Mouse (Mus musculus) adipocyte (in vitro differentiated cells): ENCODE results near the gene Mark1.

Experiments used
- DNase-seq: peaks from one replicate; pipeline ENCODE4 v3.0.0-alpha.2; 2016; ENCODE audit warnings: low spot score

The Mark1 gene

DNA sequence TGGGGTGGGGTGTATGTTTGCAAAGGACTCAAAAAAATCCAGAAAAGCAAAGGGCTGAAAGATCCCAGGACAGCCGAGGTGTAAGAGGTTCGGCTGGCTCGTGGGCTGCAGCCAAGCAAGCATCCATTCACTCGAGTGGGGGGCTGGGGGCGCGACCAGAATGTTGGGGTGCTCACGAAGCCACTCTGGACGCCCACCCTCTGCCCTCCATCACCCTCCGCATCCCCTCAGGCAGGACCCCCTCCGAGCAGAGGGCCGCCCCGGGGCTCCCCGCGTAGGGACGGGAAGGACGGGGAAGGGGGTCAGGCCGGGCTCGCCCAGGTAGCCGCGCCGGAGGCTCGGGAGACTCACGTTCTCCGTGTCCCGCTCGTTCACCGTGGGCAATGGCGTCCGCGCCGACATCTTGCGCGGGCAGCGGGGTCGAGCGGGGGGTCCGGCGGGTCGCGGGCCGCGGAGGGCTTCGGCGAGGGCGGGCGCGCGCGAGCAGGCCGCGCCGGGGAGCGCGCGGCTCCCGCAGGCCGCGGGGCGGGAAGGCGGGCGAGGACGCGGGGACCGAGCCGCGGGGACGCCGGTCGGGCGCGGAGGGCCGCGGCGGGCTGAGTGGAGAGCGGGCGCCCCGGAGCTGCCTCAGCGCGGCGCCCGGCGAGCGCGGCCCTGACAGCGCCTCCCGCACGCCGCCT lies at the start of gene Mark1:
Gene Mark1, minus strand, starts transcription at position 500 of the 680 bp plus-strand sequence.
- DNase-seq: no peak

DNA sequence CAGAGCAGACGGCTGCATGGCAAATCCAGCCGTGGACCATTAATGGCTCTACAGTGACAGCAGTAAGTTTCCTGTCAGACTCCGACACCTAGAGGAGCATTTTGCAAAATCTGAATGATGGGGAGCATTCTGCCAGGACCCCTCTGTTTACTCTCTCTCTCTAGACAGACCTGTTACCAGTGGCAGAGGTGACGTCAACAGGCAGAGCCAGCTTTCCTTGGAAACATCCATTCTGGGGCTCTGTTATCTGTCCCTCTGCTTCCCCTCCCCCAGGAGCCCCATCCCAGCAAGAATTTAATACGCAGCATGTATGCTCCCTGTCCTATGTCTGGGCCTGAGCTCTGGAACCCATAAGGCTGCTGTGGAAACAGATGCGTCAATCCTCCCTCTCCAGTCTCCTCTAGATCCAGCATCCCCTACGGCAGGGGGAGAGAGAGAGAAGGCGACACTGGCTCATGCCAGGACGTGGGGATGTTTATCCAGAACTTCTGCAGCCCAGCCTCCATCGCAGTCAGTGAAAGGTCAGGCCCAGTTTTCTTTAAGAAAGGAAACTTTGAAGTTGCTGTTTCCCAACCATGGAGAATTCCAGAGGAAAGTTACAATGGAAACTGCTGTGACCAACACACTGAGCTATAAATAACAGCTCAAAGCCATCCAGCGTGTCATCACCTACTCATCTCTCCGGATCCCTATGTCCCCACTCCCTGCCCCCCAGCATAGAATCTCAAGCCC lies 48.3 kb upstream of the Mark1 start:
- peak; percentile 47 for DNase-seq

GRCm38 (mm10) chr1:185046513-185046912 lies 47.1 kb upstream of the Mark1 start:
- DNase-seq: no peak

DNA sequence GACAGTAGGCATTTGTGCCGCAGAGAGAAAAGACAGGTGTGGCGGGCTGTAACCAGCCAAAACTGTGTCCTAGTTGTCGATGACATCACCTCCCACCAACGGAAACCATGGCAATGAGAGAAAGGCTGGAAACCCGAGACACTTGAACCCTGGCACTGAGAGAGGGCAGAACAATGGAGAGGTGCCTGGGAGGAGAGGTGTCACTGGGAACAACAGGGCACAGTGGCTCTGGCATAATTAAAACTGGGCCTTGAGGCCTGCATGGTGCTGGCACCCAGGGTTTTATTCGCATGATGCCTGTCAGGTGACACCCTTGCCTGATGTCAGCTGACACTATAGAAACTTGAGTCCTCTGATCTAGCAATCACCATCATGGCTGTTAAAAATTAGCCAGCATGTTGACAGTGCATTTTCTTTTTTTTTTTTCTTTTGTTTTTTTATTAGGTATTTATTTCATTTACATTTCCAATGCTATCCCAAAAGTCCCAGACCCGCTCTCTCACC lies 38.9 kb upstream of the Mark1 start:
- DNase-seq: no peak

DNA sequence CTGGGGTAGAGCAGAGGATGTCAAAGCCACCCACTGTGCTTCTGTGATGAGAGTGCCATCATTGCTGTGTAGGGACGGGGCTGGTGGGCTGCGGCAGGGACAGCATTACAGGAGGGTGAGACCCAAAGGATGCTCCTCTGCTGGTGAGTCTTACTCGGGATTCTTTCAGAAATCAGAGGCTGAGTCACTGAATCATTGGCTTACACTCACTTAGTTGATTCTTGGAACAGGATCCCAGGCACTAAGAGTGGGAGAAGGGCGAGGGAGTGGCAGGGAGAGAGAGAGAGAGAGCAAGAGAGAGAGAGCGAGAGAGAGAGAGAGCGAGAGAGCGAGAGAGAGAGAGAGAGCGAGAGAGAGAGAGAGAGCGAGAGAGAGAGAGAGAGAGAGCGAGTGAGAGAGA lies 31.2 kb upstream of the Mark1 start:
- DNase-seq: no peak

DNA sequence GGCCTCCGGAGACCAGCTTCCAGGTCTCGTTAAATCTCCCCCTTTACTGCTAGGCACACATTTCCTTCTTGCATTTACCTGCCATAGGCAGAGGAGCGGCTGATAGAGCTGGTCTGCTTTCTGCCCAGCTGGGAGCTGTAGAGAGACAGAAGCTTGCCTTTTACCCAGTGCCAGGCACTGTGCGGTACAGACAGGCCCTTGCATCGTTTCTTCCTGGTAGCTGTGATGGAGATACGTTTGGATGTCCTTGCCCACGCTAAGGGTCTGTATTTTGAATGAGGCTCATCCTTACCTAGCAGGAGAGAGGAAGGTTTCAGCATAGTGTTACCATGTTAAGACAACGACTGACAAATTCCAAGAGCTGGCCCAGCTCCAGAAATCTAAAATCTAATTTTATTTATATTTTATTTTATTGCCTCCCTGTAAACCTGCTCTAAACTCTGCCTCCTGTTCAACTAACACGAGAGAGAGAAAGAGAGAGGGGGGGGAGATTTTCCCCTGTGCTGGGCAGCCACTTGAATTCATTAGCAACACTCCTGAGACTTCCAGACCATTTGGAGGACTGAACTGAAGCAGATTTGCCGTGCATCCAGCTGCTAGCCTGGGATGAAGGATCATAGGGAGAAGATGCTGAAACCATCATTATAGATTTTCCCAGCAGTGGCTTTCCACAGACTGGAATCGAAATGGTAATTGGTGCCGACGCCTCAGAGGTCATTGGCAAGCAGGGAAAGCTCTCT lies 21.2 kb upstream of the Mark1 start:
- no peak for DNase-seq

DNA sequence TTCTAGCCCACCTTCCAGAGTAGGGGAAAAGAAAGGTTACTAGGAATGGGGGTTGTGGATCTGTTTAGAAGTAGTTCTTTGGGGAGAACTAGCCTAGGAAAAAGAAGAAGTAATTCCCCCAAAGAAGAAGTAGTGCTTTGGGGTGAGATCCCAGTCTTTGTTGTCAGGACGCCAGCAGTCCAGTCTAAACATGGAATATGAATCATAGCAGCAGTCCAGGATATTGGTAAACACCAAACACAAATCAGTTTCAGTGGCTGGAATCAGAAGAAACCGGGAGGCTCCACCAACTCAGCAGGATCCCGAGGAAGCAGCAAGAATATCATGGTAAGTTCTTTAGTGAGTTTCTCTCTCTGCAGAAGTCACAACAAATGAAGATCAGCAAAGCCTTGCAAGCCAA lies 13.2 kb upstream of the Mark1 start:
- DNase-seq: no peak

- no peak for DNase-seq
Measured at GRCm38 (mm10) chr1:185007066-185007465, 7.7 kb upstream of the Mark1 start.

- DNase-seq: no peak
Measured at GRCm38 (mm10) chr1:184999780-185000599, 620 bp upstream of the Mark1 start.

- no peak for DNase-seq
Measured at GRCm38 (mm10) chr1:184998631-184999030, 739 bp downstream of the Mark1 start.

DNA sequence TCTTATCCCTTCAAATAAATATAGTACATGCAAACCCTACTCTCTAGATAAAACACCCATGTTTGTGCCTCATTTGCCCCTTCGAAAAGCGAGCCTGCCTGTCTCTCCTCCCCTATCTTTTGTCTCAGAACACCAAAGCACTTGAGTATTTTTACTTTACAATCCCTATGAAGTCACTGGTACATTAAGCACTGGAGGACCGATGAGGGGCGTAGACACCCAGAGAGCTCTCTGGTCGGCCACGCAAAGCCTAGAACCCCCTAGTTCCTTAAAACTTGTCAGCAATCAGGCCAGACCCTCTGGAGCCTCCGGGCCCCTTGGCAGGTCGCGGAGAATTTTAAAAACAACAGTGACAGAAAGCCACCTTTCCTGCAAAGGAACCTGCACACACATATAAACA lies 1.2 kb downstream of the Mark1 start:
- DNase-seq: no peak

DNA sequence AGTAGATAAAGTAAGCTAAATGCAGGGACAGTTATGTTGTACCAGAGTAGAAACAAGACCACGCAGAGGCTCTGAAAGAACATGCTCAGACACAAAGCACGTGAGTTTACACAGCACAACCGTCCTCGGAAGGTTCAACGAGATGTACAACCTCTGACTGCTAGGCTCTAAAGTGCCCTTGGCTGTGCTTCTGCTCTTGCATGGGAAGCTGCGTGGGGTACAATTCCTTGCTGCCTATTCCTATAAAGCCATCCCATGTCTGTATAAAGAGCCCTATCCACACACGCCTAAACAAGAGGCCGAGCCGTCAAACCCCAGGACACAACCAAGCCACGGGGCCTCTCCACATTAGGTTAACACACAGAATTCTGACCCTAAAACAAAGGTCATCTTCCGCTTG lies 1.9 kb downstream of the Mark1 start:
- no peak for DNase-seq

GRCm38 (mm10) chr1:184995335-184995734 lies 4.0 kb downstream of the Mark1 start:
- DNase-seq: no peak

- DNase-seq: no peak
Measured at GRCm38 (mm10) chr1:184991191-184991590, 8.2 kb downstream of the Mark1 start.

DNA sequence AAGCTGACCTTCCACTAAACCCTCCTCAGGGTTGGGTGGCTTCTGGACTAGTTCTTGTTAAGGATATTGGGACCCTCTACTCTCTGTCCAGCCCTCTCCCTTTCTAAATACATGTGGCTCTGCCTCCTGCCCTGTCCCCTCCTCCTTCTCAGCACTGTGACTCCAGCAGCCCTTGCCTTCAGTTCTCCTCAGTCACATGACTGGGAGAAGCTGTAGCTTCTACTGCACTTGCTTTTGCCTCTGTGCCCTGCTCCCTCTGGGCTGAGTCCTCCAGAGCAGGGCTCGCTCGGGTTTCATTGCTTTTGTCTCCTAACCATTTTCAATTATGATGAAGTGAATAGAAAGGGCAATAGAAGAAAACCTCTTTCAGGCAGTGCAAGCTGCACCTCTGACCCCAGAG lies 12.6 kb downstream of the Mark1 start:
- no peak for DNase-seq

GRCm38 (mm10) chr1:184984723-184985122 lies 14.6 kb downstream of the Mark1 start:
- DNase-seq: no peak

GRCm38 (mm10) chr1:184983751-184984150 lies 15.6 kb downstream of the Mark1 start:
- DNase-seq: no peak

GRCm38 (mm10) chr1:184972214-184972776 lies 27.1 kb downstream of the Mark1 start:
- no peak for DNase-seq

- no peak for DNase-seq
Measured at GRCm38 (mm10) chr1:184969374-184969773, 30.0 kb downstream of the Mark1 start.

DNA sequence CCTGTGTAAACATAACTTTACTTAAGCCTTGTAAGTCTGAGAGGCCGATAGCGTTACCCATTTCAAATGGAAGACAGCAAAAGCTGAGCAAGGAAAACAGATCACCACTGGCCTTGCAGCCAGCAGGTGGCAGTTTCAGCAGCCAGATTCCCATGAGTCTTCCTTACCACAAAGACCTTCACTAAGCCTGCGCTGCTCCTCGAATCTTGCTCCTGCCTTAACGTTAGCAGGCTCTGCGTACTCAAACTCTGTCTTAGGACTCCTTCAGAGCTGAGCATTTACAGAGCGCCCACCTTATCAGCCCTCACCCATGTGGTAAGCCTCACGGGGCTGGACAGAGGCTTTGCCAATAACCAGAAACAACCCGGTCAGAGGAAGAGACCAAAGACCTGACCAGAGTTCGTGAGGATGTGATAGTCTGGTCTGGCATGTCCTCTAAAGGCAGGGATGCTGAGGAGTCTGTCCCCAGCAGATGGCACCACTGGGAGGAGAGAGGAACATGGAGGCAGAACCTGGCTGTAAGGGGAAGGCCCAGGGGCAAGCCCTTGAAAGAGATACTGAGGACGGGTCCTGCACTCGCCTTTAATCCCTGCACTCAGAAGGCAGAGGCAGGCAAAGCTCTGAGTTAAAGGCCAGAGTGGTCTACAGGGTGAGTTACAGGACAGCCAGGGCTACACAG lies 33.5 kb downstream of the Mark1 start:
- DNase-seq: peak; percentile 52

GRCm38 (mm10) chr1:184963121-184963693 lies 36.2 kb downstream of the Mark1 start:
- DNase-seq: no peak
